Mouse (Mus musculus): ENCODE measurements around the gene Ildr1.

DNA sequence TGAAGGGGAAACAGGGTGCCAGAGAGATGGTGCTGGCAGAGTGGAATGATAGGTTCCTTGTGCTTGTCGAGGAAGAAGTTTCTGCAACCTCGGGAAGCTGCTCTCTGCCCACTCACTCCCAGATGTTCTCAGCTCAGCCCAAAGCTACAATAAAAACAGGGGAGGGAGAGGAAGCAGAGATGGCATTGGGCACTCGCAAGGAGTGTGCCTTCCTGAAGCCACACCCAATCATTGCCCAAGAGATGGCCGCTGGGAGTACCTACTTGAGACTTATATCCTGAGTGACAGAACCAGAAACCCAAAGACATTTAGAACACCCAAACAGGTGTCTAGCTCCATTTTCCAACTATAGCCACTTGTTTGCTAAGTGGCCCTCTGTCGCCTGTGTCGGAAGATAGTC, 48.7 kb upstream of the Ildr1 start:
- TF ChIP-seq EP300 (IDR thresholded peaks at IDR 0.05) = no peak
- TF ChIP-seq CTCF (IDR thresholded peaks at IDR 0.05) = no peak
